Mouse (Mus musculus) mouse trophoblast stem cell (cell line): ENCODE measurements around the gene Gm20481.

Source experiments
- in situ Hi-C, 2 experiments: fragments of 300-500 bp; cut with MseI, MboI; formaldehyde crosslinking; loops; 2 replicates in 1 of 2; 3 replicates in 1 of 2; pipeline ENCODE4 v1.15.1; 2025

Gene Gm20481

GRCm38 (mm10) chr17:35003022-35003838, 33.5 kb downstream of the Gm20481 start:
- in situ Hi-C loops, result loop anchor here in 1 of 2 experiments (25.0 kb wide), 1 partner anchor 109 kb away; the partner anchor contains the start of genes Csnk2b, Gpank1, Ly6g5b and Ly6g5c

DNA sequence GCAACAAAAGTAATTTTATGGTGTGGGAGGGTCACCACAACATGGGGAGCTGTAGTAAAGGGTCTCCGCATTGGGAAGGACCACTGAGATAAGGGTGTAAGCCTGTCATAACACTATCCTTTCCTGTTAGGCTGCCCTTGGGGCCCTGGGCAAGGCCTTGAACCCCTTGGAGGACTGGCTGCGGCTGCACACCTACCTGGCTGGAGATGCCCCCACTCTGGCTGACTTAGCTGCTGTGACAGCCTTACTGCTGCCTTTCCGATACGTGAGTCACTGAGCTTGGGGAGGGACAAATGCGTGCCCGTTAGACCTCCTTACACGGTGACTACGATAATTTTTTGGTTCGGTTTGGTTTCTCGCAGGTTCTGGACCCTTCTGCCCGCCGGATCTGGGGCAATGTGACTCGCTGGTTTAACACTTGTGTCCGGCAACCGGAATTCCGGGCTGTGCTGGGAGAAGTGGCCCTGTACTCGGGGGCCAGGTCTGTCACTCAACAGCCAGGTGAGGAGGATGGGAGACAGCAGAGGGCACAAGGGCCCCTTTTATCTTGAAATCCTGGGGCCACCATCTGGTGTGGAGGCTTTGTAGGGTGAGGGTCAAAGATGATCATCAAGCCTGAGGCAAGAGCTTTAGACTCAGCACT, 34.5 kb downstream of the Gm20481 start:
- in situ Hi-C loops, result loop anchor here in 1 of 2 experiments (25.0 kb wide), 1 partner anchor 108 kb away; the partner anchor contains the start of genes Csnk2b, Gpank1, Ly6g5b and Ly6g5c

DNA sequence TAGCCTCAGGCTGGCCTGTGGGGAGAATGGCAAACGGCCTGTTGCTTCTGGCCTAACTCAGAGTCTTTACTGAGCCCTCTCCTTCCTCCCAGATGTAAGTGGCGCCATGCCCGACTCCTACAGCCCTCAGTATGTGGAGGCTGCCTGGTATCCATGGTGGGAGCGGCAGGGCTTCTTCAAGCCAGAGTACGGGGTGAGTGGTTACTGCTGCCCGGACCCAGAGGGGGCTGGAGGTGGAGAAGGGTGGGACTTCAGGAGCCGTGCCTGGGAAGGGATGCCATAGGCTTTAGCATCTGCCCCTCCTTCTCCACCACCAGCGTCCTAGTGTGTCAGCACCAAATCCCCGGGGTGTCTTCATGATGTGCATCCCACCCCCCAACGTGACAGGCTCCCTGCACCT, 35.4 kb downstream of the Gm20481 start:
- in situ Hi-C loops, result loop anchor here in 1 of 2 experiments (25.0 kb wide), 1 partner anchor 107 kb away; the partner anchor contains the start of genes Csnk2b, Gpank1, Ly6g5b and Ly6g5c

GRCm38 (mm10) chr17:35005902-35006301, 36.2 kb downstream of the Gm20481 start:
- in situ Hi-C loops, result loop anchor here in 1 of 2 experiments (25.0 kb wide), 1 partner anchor 106 kb away; the partner anchor contains the start of genes Csnk2b, Gpank1, Ly6g5b and Ly6g5c

DNA sequence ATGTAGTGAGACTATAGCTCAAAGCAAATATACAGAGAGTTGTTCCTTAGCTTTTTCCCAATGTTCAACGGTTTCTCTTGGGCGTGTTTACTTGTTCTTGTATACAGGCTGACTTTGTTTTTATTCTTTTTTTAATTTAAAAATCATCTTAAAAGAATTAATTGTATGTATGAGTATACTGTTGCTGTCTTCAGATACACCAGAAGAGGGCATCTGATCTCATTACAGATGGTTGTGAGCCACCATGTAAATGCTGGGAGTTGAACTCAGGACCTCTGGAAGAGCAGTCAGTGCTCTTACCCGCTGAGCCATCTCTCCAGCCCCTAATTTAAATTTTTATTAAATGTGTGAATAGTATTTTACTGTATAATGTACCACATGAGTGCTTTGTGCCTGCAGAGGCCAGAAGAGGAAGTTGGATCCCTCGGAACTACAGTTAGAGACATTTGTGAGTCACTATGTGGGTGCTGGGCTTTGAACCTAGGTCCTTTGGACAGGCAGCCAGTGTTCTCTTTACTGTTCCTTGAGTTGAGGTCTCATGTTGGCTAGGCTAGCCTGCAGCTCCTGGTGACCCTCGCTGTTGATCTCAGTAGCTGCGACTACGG, 37.8 kb downstream of the Gm20481 start:
- in situ Hi-C loops, result loop anchor here in 1 of 2 experiments (25.0 kb wide), 1 partner anchor 105 kb away; the partner anchor contains the start of genes Csnk2b, Gpank1, Ly6g5b and Ly6g5c

- in situ Hi-C loops, result loop anchor here in 1 of 2 experiments (25.0 kb wide), 1 partner anchor 103 kb away; the partner anchor contains the start of genes Csnk2b, Gpank1, Ly6g5b and Ly6g5c
Observed at GRCm38 (mm10) chr17:35009586-35009985, 39.9 kb downstream of the Gm20481 start.

GRCm38 (mm10) chr17:35011440-35011839, 41.7 kb downstream of the Gm20481 start:
- in situ Hi-C loops, result loop anchor here in 1 of 2 experiments (25.0 kb wide), 1 partner anchor 101 kb away; the partner anchor contains the start of genes Csnk2b, Gpank1, Ly6g5b and Ly6g5c

GRCm38 (mm10) chr17:35012430-35012829, 42.7 kb downstream of the Gm20481 start:
- in situ Hi-C loops, result loop anchor here in 1 of 2 experiments (25.0 kb wide), 1 partner anchor 100 kb away; the partner anchor contains the start of genes Csnk2b, Gpank1, Ly6g5b and Ly6g5c

DNA sequence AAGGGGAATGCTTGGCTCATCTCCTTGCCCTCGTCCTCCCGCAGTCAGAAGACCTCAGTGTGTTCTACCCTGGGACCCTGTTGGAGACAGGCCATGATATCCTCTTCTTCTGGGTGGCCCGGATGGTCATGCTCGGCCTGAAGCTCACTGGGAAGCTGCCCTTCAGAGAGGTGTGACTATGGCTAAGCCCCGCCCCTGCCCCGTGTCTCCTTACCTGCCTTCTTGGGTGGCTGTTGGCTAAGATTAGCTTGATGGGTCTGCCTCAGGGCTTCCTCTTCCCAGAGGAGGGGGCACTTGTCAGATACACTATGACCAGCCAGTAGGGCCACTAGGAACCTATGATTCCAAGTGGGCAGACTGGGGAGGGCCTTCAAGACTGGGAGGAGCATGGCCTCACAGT, 43.5 kb downstream of the Gm20481 start:
- in situ Hi-C loops, result loop anchor here in 1 of 2 experiments (25.0 kb wide), 1 partner anchor 99 kb away; the partner anchor contains the start of genes Csnk2b, Gpank1, Ly6g5b and Ly6g5c

DNA sequence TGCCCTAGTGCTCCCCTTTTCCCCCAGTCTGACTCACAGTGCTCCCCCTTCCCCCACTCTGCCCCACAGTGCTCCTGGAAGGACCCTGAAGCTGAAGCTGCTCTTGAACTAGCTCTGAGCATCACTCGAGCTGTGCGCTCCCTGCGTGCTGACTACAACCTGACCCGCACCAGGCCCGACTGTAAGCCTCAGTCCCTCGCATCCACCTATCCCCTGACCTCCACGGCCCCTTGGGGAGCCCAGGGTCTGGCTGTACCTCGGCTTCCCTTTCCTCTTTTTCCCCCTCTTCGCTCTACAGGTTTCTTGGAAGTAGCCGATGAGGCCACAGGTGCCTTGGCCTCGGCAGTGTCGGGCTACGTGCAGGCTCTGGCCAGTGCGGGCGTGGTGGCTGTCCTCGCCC, 45.6 kb downstream of the Gm20481 start:
- in situ Hi-C loops, result loop anchor here in 1 of 2 experiments (25.0 kb wide), 1 partner anchor 97 kb away; the partner anchor contains the start of genes Csnk2b, Gpank1, Ly6g5b and Ly6g5c

- in situ Hi-C loops, result loop anchor here in 1 of 2 experiments (25.0 kb wide), 1 partner anchor 96 kb away; the partner anchor contains the start of genes Csnk2b, Gpank1, Ly6g5b and Ly6g5c
Observed at GRCm38 (mm10) chr17:35016376-35016775, 46.7 kb downstream of the Gm20481 start, which contains the start of gene Vwa7. Vwa7 (plus strand) TSS chr17:35016579.

- in situ Hi-C loops, result loop anchor here in 1 of 2 experiments (25.0 kb wide), 1 partner anchor 95 kb away; the partner anchor contains the start of genes Csnk2b, Gpank1, Ly6g5b and Ly6g5c
Observed at GRCm38 (mm10) chr17:35016791-35017705, 47.3 kb downstream of the Gm20481 start.

DNA sequence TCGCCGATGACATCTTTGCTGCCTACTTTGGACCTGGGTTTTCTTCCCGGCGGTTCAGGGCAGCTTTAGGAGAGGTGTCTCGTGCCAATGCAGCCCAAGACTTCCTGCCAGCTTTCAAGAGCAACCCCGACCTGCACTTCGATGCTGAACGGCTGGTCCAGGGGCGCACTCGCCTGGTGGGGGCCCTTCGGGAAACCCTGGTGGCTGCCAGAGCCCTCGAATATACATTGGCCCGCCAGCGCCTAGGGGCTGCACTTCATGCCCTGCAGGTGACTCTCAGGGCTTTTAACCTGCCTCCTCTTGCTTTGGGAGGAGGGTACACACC, 48.0 kb downstream of the Gm20481 start:
- in situ Hi-C loops, result loop anchor here in 1 of 2 experiments (25.0 kb wide), 1 partner anchor 95 kb away; the partner anchor contains the start of genes Csnk2b, Gpank1, Ly6g5b and Ly6g5c

DNA sequence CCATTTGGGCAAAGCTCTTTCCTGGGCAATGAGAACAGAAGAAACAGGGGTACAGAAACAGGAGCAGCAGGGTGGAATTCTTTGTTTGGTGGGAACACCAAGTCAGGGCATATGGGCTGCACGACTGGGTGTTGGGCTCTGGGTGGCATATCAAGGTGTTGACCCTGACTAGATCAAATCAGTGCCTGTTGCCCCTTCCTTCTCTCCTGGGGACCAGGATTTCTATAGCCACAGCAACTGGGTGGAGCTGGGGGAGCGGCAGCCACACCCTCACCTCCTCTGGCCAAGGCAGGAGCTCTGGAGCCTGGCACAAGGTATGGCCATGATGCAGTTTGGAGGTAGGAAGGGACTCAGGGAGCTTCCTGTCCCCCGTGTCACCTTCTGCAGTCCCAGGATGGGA, 48.5 kb downstream of the Gm20481 start:
- in situ Hi-C loops, result loop anchor here in 1 of 2 experiments (25.0 kb wide), 1 partner anchor 94 kb away; the partner anchor contains the start of genes Csnk2b, Gpank1, Ly6g5b and Ly6g5c

- in situ Hi-C loops, result loop anchor here (5.0 to 25.0 kb wide), 2 partner anchors 87 to 92 kb away; partner anchors contain the start of genes Ly6g5c (in 2 of the 2), Csnk2b (in 1 of the 2), Gpank1 (in 1 of the 2) and Ly6g5b (in 1 of the 2)
Observed at GRCm38 (mm10) chr17:35019894-35020293, 50.2 kb downstream of the Gm20481 start.

GRCm38 (mm10) chr17:35020551-35020950, 50.8 kb downstream of the Gm20481 start:
- in situ Hi-C loops, result loop anchor here (5.0 to 25.0 kb wide), 2 partner anchors 87 to 92 kb away; partner anchors contain the start of genes Ly6g5c (in 2 of the 2), Csnk2b (in 1 of the 2), Gpank1 (in 1 of the 2) and Ly6g5b (in 1 of the 2)

DNA sequence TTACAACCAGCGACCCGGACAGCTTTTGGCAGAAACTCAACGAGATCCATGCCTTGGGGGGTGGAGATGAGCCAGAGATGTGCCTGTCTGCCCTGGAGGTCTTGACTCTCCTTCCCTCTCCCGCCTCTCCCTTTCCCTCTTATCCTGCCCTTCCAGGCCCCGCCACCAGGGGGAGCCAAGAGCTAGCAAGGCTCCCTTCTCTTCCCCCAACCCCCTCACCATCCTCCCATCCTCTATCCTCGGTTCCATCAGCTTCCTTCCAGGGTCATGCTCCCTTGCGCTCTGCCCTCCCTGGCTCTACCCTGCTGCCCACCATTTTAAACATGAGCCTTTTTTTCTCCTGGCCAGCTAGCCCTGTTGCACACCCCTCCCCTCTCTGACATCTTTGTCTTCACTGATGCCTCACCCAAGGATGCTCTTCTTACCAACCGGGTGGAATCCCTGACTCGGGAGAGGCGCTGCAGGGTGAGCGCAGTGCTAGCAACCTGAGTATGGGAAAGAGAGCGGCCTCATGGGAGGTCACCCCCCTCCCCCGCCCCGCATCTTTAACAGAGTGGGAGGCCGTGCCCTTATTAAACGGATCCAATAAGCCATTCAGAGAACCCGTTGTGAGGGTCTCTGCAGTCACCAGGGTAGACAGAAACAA, 51.6 kb downstream of the Gm20481 start:
- in situ Hi-C loops, result loop anchor here (5.0 to 25.0 kb wide), 2 partner anchors 86 to 91 kb away; partner anchors contain the start of genes Ly6g5c (in 2 of the 2), Csnk2b (in 1 of the 2), Gpank1 (in 1 of the 2) and Ly6g5b (in 1 of the 2)
